Mouse (Mus musculus): ENCODE data around the gene Kcnt1. TPM values are rescaled to one million over a fixed set of nuclear protein-coding genes. Genes with fewer than 3 reads are reported as not detected.

The Kcnt1 gene
- polyA plus RNA-seq, 1 experiment from 2014 or later = not detected

DNA sequence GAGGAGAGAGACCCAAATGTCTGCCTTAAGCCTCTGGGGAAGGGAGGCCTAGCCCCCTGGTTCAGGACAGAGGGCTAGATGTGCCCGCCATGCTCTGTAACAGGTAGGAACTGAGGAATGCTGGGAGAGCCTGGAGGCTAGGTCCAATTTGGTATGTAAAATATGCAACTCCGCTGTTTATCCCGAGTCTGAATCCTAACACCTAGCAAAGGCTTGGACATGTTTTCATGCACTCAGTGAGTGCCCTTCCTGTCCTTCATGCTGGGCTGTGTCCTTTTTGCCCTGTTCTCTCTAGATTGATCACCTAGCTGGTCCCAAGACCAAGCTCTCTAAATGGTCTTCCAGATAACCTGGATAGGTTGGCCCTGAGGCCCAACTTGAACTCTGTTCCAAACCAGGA, 3.6 kb upstream of the Kcnt1 start:
- 83% methylated on average over 3 of the region's 3 CpGs for WGBS (ENCODE audit: missing documents)
- Histone ChIP-seq H3K36me3 (ENCODE audit: inconsistent target) (no peaks in the 10 kb centered on the region), H3K4me3 (ENCODE audit: inconsistent target) (no peak overlapping the region), H3K27ac (no peak overlapping the region), H3K79me2 (ENCODE audit: inconsistent target) (no peaks in the 10 kb centered on the region)

DNA sequence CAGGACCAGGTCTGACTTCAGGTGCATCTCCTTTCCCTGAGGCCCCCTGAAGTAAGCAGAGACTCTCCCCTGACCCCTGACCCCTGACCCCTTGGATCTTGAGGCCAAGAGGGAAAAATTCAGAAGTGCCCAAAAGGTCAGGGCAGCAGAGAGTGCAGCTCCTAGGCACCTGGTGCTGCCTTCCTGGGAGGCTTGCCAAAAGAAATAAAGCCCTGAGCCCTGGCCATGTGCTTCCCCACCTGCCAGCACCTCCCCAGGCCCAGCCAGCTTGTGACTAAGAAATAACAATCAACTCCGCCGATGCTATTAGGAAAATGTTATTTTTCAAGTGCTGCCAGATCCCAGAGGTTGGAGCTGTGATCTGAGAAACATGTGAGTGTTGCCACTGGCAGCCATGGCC, 1.5 kb upstream of the Kcnt1 start:
- WGBS (ENCODE audit: missing documents) = 88% methylated on average over 2 of the region's 2 CpGs
- no peaks in the 10 kb centered on the region for H3K36me3 ChIP-seq (ENCODE audit: inconsistent target)
- no peak overlapping the region for H3K4me3 ChIP-seq (ENCODE audit: inconsistent target)
- H3K79me2 ChIP-seq (ENCODE audit: inconsistent target) = no peaks in the 10 kb centered on the region
- no peak overlapping the region for H3K27ac ChIP-seq

DNA sequence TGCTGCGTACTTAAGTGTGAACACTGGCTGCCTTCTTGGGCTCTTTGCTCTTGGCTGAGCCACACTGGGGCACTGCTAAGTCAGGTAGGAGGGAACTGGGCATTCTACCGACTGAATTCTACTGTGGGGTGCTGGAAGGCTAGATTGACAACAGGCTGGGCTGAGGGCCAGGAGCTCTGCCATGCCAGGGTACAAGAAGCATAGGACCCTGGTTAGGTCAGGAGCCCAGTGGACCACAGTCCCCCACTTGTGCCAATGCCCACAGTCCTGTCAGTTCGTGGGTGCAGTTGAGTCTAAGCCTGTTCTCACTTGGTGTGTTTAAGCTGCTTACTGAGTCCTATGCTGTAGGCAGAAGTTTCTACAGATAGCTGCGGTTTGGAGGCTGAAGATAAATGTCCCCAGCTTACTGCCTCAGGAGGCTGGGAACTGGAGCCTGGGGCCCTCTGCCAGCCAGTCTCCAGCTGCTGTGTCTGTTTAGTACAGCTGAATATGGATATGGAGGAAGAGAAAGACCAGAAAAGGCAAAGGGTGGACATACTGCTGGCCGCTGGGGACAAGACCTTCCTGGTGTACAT, 751 bp upstream of the Kcnt1 start:
- Histone ChIP-seq H3K4me3 (ENCODE audit: inconsistent target) (no peak overlapping the region), H3K79me2 (ENCODE audit: inconsistent target) (no peaks in the 10 kb centered on the region), H3K36me3 (ENCODE audit: inconsistent target) (no peaks in the 10 kb centered on the region), H3K27ac (no peak overlapping the region)
- 65% methylated on average over 5 of the region's 5 CpGs for WGBS (ENCODE audit: missing documents)

DNA sequence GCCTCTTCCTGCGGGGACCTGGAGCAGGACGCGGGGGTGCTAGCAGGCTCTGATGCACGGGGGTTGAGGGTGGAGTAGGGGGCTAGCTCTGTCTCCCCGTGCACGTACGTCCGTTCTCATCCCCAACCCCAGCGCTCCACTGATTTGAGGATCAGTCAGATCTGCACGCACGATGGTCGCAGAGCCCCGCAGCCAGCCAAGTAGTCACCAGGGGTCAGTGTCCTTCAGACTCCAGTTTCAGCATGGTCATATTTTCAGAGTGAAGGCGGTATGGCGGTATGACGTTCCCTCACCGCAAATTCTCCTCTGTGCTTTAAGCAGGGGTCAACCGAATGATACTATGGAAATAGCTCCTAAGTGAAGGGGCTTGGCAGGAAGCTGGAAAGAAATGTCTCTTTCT, 696 bp downstream of the Kcnt1 start:
- H3K27ac ChIP-seq = no peak overlapping the region
- no peaks in the 10 kb centered on the region for H3K36me3 ChIP-seq (ENCODE audit: inconsistent target)
- WGBS (ENCODE audit: missing documents) = 7% methylated on average over 18 of the region's 18 CpGs
- H3K4me3 ChIP-seq (ENCODE audit: inconsistent target) = no peak overlapping the region
- no peaks in the 10 kb centered on the region for H3K79me2 ChIP-seq (ENCODE audit: inconsistent target)

DNA sequence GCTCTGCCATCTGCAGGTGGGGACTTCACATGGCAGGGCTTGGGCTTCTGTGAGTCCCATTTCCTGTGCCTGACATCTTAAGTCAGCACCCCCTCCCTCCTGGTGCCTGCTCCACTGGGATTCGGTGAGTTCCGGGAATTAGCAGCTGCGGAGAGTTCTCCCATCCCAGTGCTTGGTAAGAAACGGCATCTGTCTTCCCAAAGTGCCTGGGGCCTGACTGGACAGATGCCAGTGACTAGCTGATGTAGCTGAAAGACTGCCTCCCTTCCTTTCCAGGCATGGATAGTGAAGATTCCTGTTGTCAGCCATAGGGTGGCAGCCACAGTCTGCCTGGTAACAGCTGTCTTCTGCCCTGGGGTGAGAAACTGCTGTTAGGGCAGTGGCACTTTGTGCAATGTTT, 1.9 kb downstream of the Kcnt1 start:
- Histone ChIP-seq H3K4me3 (ENCODE audit: inconsistent target) (no peak overlapping the region), H3K36me3 (ENCODE audit: inconsistent target) (no peaks in the 10 kb centered on the region), H3K79me2 (ENCODE audit: inconsistent target) (no peaks in the 10 kb centered on the region), H3K27ac (no peak overlapping the region)
- 36% methylated on average over 4 of the region's 4 CpGs for WGBS (ENCODE audit: missing documents)

DNA sequence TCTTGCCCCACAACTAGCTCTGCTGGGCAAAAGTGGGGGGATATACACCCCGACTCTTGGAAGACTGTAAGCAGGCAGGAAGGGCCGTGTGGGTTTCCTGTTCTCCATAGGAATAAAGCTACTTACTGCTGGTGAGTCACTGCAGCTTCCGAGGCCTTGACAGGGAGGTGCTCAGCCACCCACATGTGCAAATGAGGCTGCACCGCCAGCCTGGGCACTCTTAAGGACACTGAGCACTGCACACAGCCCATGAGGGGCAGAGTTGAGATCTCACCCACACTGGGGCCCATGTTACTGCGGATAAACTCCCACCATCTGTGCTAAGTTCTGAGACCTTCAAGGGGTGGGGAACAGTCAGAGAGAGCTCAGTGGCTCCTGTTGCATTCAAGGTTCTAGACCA, 3.1 kb downstream of the Kcnt1 start:
- WGBS (ENCODE audit: missing documents) = 46% methylated on average over 5 of the region's 5 CpGs
- Histone ChIP-seq H3K79me2 (ENCODE audit: inconsistent target) (no peaks in the 10 kb centered on the region), H3K4me3 (ENCODE audit: inconsistent target) (no peak overlapping the region), H3K36me3 (ENCODE audit: inconsistent target) (no peaks in the 10 kb centered on the region), H3K27ac (no peak overlapping the region)

DNA sequence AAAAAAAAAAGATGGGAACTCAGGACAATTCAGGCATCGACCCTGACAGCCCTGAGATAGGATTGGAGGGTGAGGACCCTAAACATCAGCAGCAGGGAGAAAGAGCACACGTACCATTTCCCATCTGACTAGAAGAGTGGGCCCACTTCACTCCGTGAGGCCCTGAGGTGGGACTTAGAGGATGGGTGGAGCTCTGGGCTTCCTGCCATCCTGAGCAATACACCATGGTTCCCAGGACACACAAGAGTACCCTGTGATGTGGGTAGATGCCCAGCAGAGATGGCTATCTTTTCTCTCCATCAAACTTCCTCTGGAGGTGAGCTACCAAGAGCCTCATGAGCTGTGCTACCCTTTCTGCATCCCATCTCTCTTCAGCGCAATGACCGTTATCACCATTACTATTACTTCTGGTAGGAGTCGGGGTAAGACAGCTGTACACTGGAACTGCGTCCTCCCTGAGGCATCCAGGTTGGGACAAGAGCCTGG, 13.8 kb downstream of the Kcnt1 start:
- H3K4me3 ChIP-seq (ENCODE audit: inconsistent target) = no peak overlapping the region
- no peaks in the 10 kb centered on the region for H3K79me2 ChIP-seq (ENCODE audit: inconsistent target)
- 39% methylated on average over 7 of the region's 7 CpGs for WGBS (ENCODE audit: missing documents)

DNA sequence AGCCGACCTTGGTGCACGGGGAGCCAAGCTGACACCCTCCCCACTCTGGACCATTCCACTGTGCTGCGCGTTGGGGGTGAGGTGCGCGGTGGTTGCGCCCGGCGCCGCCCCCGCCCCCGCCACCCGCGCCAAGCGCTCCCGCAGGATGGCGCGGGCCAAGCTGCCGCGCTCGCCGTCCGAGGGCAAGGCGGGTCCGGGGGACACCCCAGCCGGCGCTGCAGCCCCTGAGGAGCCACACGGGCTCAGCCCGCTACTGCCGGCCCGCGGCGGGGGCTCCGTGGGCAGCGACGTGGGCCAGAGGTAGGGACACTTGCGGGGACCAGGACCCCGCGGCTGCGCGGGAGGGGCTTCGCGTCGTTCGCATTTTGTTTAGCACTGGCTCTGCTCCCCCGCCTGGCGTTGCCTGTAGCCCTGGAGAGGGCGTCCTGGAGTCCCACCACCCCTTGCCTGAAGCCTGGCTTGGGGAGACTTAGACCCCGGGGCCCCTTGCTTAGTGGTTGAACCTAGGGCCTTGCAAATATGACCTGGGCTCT, 14.3 kb downstream of the Kcnt1 start:
- no peaks in the 10 kb centered on the region for H3K79me2 ChIP-seq (ENCODE audit: inconsistent target)
- H3K4me3 ChIP-seq (ENCODE audit: inconsistent target) = no peak overlapping the region
- no peaks in the 10 kb centered on the region for H3K36me3 ChIP-seq (ENCODE audit: inconsistent target)
- 9% methylated on average over 42 of the region's 49 CpGs for WGBS (ENCODE audit: missing documents)
- no peak overlapping the region for H3K27ac ChIP-seq

More for the DNA sequence above, 13.8 kb downstream of the Kcnt1 start:
- H3K27ac ChIP-seq = no peak overlapping the region
- H3K36me3 ChIP-seq (ENCODE audit: inconsistent target) = no peaks in the 10 kb centered on the region

DNA sequence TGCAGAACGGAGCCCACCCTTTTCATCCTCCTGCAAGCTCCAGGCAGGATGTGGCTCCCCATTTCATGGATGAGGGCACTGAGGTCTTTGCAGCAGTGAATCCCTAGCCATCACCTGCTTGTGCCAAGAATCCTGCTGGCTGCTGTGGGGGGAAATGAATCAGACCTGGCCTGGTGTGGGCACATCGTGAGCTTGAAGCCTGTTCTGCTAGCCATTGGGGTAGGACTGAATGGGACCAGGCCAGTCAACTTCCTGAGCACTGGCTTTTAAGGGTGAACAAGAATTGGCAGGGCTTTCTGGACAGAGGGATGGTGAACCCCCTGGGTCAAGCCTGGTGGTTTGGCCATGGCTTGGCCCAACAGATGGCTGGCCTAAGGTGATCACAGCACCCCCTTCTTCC, 15.0 kb downstream of the Kcnt1 start:
- Histone ChIP-seq H3K79me2 (ENCODE audit: inconsistent target) (no peaks in the 10 kb centered on the region), H3K27ac (no peak overlapping the region), H3K4me3 (ENCODE audit: inconsistent target) (no peak overlapping the region), H3K36me3 (ENCODE audit: inconsistent target) (no peaks in the 10 kb centered on the region)
- WGBS (ENCODE audit: missing documents) = 81% methylated on average over 2 of the region's 2 CpGs

DNA sequence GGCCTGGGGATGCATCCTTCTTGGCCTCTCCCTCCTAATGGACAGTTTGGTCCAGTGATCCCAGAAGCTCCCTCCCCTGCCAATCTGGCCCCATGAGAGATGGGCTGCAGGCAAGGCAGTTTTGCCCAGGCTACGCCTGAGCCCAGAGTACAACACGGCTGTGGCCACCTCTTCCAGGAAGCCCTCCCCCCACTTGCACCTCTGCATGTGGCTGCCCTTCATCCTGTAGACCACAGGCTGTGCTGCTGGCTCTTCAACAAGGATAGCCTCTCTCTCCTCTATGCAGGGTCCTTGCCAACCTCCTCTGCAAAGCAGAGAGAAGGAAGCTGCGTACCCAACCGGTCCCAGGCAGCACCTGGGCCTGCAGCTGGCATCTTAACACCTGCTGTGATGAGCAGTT, 15.5 kb downstream of the Kcnt1 start:
- Histone ChIP-seq H3K4me3 (ENCODE audit: inconsistent target) (no peak overlapping the region), H3K27ac (no peak overlapping the region), H3K79me2 (ENCODE audit: inconsistent target) (no peaks in the 10 kb centered on the region), H3K36me3 (ENCODE audit: inconsistent target) (no peaks in the 10 kb centered on the region)
- 56% methylated on average over 4 of the region's 4 CpGs for WGBS (ENCODE audit: missing documents)

DNA sequence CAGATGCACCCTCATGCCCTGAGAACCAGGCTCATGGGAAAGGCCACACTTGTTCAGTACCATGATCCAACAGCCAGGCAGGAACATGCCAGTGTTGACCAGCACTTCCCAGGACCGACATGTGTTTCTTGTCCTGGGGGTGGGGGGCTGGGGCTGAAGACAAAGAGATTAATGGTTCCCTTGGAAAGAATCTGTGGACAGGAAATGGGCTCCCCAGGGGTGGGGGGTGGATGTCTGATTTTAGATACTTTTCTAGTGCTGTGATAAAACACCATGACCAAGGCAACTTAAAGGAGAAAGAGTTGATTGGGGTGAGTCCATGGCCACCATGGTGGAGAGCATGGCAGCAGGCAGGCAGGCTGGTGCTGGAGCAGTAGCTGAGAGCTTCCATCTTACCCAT, 18.7 kb downstream of the Kcnt1 start:
- 62% methylated on average over 1 of the region's 1 CpGs for WGBS (ENCODE audit: missing documents)
- no peaks in the 10 kb centered on the region for H3K79me2 ChIP-seq (ENCODE audit: inconsistent target)
- no peaks in the 10 kb centered on the region for H3K36me3 ChIP-seq (ENCODE audit: inconsistent target)

DNA sequence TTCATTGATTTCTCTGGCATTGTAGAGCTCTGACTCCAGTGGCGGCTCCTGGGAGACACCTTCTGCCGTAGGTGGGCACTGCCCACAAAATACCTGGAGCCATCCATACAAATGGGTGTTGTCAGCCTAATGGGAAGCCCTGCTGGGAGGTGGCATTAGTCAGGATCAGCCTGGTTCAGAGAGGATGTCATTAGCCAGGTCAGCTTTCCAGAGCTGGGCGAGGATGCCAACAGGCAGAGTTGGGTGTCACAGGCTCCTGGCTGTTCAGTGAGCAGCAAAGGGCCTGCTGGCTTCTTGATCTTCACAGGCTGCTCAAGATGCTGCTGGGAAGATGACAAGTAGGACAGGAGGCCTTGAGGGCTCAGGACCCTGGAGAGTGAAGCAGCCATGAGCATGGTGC, 21.2 kb downstream of the Kcnt1 start:
- Histone ChIP-seq H3K27ac (no peak overlapping the region), H3K4me3 (ENCODE audit: inconsistent target) (no peak overlapping the region), H3K79me2 (ENCODE audit: inconsistent target) (no peaks in the 10 kb centered on the region), H3K36me3 (ENCODE audit: inconsistent target) (no peaks in the 10 kb centered on the region)
- 94% methylated on average over 3 of the region's 3 CpGs for WGBS (ENCODE audit: missing documents)

More for the DNA sequence above, 18.7 kb downstream of the Kcnt1 start:
- Histone ChIP-seq H3K4me3 (ENCODE audit: inconsistent target) (no peak overlapping the region), H3K27ac (no peak overlapping the region)

DNA sequence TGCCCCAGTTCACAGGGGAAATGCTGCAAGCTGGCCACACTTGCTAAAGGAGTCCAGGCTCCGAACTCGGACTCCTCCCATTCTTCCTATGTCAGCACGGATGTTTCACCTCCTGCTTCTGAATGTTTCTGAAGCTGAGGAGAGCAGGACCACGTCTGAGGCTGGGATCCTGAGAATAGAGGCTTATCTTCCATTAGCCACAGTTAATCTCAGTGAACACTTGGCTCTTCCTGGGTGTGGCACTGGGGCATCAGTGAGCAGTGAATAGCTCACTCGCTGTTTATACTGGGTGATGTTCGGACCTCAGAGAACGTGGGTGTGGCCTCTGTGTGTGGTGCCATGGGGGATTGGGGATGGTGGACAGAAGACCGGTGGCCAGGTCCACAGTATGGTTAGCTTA, 23.7 kb downstream of the Kcnt1 start:
- Histone ChIP-seq H3K36me3 (ENCODE audit: inconsistent target) (no peaks in the 10 kb centered on the region), H3K79me2 (ENCODE audit: inconsistent target) (no peaks in the 10 kb centered on the region), H3K27ac (no peak overlapping the region), H3K4me3 (ENCODE audit: inconsistent target) (no peak overlapping the region)
- WGBS (ENCODE audit: missing documents) = 86% methylated on average over 8 of the region's 8 CpGs

DNA sequence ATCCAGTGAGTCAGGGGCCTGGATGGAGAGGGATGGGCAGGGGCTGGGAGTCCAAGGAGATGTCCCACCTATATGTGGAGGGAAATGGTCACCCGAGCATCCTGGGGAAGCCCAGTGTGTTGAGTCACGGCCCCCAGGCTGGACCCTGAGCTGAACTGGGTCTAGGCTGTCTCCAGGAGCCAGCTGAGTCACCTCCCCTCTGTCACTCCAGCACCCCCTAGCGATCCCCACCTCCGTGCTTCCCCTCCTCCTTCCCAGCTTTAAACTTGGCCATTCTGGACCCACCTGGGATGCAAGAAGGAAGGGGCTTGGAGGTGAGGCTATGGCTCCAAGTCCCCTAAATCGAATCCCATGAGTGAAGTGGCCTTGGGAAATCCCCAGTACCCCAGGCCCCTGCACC, 24.6 kb downstream of the Kcnt1 start:
- H3K36me3 ChIP-seq (ENCODE audit: inconsistent target) = no peaks in the 10 kb centered on the region
- 60% methylated on average over 4 of the region's 5 CpGs for WGBS (ENCODE audit: missing documents)

DNA sequence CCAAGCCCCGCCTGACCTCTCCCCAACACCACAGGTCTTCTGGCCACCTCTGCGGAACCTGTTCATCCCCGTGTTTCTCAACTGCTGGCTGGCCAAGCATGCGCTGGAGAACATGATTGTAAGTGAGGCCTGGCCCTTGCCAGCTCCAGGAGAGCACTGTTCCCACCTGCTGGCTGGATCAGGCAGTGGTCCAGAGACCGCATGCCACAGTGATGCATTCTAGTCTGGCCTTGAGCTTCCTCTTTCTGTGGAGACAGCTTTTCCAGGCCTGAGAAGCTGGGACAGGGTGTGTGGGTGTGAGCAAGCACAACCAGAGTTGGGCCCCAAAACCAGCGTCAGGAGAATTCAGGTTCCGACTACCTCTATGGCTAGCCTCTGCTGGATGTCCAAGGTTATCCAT, 28.9 kb downstream of the Kcnt1 start:
- WGBS (ENCODE audit: missing documents) = 21% methylated on average over 7 of the region's 7 CpGs
- Histone ChIP-seq H3K4me3 (ENCODE audit: inconsistent target) (no peak overlapping the region), H3K36me3 (ENCODE audit: inconsistent target) (no peaks in the 10 kb centered on the region), H3K79me2 (ENCODE audit: inconsistent target) (no peaks in the 10 kb centered on the region), H3K27ac (no peak overlapping the region)

More for the DNA sequence above, 24.6 kb downstream of the Kcnt1 start:
- H3K27ac ChIP-seq = no peak overlapping the region
- H3K79me2 ChIP-seq (ENCODE audit: inconsistent target) = no peaks in the 10 kb centered on the region
- H3K4me3 ChIP-seq (ENCODE audit: inconsistent target) = no peak overlapping the region

DNA sequence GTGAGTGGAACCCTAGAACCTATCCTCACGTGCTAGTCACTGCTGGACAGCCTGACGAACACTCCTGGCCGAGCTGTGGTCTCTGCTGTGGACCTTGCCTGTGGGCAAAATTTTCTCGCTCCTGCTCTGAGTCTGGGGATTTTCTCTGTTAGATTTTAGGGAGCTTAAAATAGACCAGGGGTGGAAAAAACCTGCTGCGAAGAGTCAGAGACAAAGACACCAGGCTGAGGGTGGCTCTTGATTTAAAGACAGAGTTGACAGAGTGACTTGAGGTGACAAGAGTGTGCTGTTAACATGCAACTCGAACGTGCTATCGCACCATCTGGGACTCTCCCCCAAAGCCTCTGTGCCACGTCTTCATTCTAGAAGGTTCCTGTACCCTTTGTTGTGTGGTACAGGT, 35.4 kb downstream of the Kcnt1 start:
- Histone ChIP-seq H3K79me2 (ENCODE audit: inconsistent target) (no peaks in the 10 kb centered on the region), H3K27ac (no peak overlapping the region), H3K36me3 (ENCODE audit: inconsistent target) (no peaks in the 10 kb centered on the region), H3K4me3 (ENCODE audit: inconsistent target) (no peak overlapping the region)
- 87% methylated on average over 9 of the region's 9 CpGs for WGBS (ENCODE audit: missing documents)
